Mouse (Mus musculus): Measurements from ENCODE around the gene Phc2. TPM values are rescaled to one million over a fixed set of nuclear protein-coding genes. Genes with fewer than 3 reads are reported as not detected.

Phc2 gene
- polyA plus RNA-seq, 1 experiment, result 18.9 TPM

DNA sequence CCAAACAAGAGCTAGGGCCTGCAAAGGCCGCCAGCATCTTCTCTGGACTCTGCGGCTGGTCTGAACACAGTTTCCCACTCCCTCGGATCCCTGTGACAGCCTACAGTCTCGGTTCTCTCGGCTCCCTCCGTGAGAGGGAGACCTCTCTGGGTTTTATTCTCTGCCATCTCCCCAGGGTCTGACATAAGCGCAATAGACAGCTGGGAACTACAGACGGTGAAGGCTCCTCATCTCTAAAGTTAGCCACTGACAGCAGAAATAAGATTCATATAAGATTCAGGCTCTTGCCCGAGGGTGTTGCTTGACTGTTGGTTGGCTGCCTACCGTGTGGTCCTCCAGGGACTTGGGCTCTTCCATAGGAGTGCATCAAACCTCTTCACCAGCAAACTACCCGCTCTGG, 123.1 kb downstream of the Phc2 start:
- H3K4me1 ChIP-seq (ENCODE audit: control insufficient read depth, insufficient read depth, insufficient read length, low read length), result no peaks in the 10 kb centered on the region
- H3K4me3 ChIP-seq (ENCODE audit: insufficient read depth, low read depth, low read length), result no peak overlapping the region
- H3K27ac ChIP-seq (replicated peaks; ENCODE audit: low read depth, low read length), result no peak overlapping the region

DNA sequence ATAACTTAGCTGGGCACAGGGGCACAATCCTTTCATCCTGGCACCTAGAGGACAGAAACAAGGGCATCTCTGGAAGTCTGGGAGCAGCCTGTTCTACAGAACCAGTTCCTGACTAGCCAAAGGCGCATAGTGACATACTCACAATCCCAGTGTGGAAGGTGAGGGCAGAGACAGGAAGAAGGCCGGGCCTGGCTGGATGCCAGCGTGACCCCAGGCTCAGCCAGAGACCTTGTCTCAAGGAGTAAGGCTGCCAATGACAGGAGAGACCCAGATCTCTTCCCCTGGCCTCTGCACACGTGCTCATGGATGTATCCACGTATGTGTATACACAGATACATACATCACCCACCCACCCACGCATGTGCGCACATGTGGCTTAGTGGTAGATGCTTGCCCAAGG, 127.5 kb downstream of the Phc2 start:
- Histone ChIP-seq H3K4me1 (ENCODE audit: control insufficient read depth, insufficient read depth, insufficient read length, low read length) (no peaks in the 10 kb centered on the region), H3K27ac (replicated peaks; ENCODE audit: low read depth, low read length) (no peak overlapping the region), H3K4me3 (ENCODE audit: insufficient read depth, low read depth, low read length) (no peak overlapping the region)

DNA sequence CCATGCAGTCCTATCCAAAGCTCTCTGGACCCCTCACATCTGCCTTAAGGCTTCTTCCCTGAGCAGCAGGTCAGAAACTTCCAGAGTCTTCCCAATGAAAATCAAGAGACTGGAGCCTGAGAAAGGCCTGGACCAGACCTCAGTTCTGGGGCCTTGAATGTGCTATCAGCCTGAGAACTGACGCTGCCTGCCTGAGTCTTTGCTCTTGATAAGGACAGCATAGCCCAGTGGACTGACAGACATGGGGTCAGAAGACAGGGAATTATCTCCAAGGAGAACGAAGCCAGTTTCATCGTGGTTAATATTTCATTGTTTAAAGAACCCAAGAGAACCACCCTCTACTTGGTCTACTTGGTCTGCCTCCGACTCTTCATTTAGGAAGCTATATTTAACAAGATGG, 128.1 kb downstream of the Phc2 start:
- Histone ChIP-seq H3K4me3 (ENCODE audit: insufficient read depth, low read depth, low read length) (no peak overlapping the region), H3K4me1 (ENCODE audit: control insufficient read depth, insufficient read depth, insufficient read length, low read length) (no peaks in the 10 kb centered on the region), H3K27ac (replicated peaks; ENCODE audit: low read depth, low read length) (no peak overlapping the region)

DNA sequence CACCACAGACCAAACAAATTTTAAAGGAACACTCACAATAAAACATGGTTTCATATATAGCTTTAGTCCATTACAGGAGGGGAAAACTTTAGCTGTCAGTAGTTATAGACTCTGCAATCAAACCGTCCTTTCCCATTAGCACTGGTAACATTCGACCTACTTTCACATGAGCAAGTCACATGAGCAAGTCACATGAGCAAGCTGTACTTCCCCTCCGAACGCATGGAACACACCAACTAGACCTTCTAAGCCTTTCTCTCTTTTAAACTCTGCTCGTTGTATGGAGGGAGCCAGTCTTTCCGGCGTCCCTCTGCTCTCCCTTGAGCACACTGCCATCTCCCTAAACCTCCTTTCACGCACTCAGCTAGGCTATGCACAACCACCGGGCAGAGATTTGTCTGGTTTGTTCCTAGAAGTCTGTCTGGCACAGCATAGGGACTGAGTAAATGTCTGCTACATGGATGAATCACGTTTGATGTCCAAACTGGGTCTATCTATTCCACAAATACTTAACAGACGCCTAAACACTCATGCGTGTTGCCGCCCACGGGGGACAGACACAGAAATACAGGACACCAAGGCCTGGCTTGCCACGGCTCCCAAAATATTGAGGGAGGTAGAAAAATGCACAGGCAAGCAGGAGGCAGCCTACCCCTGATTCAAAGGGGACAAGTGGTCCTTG, 130.6 kb downstream of the Phc2 start:
- no peak overlapping the region for H3K27ac ChIP-seq (replicated peaks; ENCODE audit: low read depth, low read length)
- H3K4me1 ChIP-seq (ENCODE audit: control insufficient read depth, insufficient read depth, insufficient read length, low read length), result no peaks in the 10 kb centered on the region
- H3K4me3 ChIP-seq (ENCODE audit: insufficient read depth, low read depth, low read length), result no peak overlapping the region

DNA sequence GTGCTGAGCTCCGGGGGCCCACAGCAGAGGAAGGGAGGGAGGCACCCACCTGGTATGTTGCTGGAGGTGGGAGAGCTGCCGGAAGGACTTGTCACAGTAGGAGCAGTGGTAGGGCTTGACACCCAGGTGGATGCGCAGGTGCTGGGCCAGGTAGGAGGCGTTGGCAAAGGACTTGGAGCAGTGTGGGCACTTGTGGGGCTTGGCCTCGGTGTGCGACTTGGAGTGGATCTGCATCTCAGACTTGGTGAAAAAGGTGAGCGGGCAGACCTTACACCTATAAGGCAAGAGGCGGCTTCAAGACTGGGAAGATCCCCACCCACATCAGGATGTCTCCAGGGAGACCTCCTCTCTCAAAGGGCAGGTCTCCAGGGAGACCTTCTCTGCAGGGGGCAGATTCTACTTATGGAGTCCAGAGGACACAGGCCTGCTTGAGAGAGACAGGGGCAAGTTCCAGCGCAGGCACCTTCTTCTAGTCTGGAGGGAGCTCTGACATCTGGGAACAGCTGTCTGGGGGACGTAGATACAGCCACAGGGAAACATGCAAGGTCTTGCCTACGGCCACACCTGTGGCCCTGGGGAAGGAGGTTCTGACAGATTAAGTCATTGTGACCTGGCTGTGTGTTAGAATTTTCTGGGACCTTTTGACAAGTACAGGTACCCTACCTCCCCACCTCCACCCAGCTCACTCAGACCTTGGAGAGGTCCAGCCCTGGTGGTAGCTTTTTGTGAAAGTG, 131.6 kb downstream of the Phc2 start:
- H3K4me1 ChIP-seq (ENCODE audit: control insufficient read depth, insufficient read depth, insufficient read length, low read length), result no peaks in the 10 kb centered on the region
- no peak overlapping the region for H3K4me3 ChIP-seq (ENCODE audit: insufficient read depth, low read depth, low read length)
- no peak overlapping the region for H3K27ac ChIP-seq (replicated peaks; ENCODE audit: low read depth, low read length)

DNA sequence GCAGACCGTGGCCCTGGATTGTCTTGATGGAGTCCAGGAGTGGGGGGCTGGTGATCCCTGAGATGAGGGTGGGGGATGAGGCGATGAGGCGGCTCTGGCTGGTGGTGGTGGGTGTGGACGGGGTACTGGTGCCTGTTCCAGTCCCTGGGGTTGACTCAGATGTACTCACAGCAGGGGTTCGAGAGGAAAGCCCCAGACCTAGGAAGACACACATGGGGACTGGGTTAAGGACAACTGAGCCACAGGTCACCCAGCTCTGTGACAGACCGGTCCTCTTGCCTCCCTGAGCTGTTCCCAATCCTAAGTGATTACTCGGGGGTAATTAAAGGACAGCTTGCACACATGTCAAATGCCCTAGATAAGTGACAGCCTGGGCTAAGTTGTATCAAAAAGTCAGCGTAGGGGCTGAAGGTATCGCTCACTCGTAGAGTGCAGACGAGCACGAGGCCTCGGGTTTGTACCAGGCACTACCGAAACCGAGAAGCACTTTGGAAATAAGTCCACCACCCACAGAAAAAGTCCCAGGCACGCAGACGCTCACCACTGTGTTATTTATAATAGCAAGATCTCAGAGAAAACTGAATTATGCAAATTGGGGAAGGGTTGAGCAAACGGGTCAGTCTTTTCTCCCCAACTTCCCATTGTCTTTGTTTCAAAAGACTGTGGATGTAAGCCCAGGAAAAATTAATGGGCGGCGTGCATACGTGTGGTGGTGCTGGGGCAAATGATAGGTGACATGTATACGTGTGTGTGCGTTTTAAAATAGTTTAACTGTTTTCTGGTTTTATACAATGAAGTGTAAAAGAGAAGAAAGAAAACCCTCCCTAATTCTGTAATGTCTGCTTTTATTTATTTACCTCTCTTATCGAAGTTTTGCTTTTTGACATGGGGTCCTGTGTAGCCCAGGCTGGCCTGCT, 132.8 kb downstream of the Phc2 start:
- H3K27ac ChIP-seq (replicated peaks; ENCODE audit: low read depth, low read length), result no peak overlapping the region
- no peaks in the 10 kb centered on the region for H3K4me1 ChIP-seq (ENCODE audit: control insufficient read depth, insufficient read depth, insufficient read length, low read length)
- H3K4me3 ChIP-seq (ENCODE audit: insufficient read depth, low read depth, low read length), result no peak overlapping the region

DNA sequence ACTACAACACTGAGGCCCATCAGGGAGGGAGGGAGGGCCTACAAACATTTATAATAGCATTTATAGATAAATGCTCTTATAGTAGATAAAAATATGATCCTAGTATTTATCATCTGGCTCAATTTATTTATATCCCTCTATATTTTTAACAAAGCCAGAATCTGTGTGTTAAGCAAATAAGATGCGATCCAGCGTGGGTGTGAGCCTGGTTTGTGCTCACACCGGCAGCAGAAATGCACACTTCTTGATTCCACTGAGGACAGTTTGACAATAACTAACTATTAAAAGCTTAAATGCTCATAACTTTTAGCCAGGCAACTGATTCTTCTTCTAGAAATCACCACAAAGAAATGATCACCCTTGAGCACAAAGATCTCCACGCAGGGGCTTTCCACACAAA, 133.6 kb downstream of the Phc2 start:
- Histone ChIP-seq H3K4me1 (ENCODE audit: control insufficient read depth, insufficient read depth, insufficient read length, low read length) (no peaks in the 10 kb centered on the region), H3K4me3 (ENCODE audit: insufficient read depth, low read depth, low read length) (no peak overlapping the region), H3K27ac (replicated peaks; ENCODE audit: low read depth, low read length) (no peak overlapping the region)

DNA sequence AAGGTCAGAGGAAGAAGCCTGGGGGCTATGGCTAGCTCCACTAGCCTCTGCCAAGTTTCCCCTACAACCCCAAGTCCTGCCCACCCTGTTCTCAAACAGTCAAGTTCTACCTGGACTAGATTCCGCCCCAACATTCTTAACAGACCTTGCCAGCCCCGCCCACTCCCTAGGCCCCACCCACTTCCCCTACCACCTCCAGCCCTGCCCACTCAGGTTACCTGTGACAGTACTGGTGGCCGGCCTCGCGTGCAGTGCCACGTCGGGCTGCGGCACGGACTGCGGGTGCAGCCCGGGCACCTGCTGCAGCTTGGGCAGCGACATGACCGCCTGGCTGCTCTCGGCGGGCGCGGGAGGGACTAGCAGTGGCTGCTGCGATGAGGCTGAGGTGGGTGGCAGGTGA, 135.1 kb downstream of the Phc2 start:
- Histone ChIP-seq H3K4me3 (ENCODE audit: insufficient read depth, low read depth, low read length) (no peak overlapping the region), H3K27ac (replicated peaks; ENCODE audit: low read depth, low read length) (no peak overlapping the region), H3K4me1 (ENCODE audit: control insufficient read depth, insufficient read depth, insufficient read length, low read length) (no peaks in the 10 kb centered on the region)

DNA sequence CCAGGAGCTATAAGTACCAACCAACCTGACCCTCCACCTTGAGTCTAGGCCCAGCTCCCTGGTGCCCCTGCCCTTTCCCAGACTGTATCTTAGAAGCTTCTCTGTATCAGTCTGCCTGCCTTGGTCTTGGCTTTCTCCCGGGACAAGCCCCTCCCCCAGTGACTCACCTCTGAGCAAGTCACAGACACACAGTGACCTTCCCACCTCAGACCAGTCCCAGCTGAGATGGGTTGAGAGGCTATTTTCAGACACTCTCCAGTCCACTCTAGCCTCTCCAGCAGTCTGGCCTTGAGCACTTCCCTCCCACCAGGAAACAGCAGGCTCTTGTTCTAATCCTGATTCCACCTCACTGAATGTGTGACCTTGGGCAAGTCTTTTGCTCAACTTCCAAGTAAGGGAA, 139.2 kb downstream of the Phc2 start:
- H3K27ac ChIP-seq (replicated peaks; ENCODE audit: low read depth, low read length), result no peak overlapping the region
- no peak overlapping the region for H3K4me3 ChIP-seq (ENCODE audit: insufficient read depth, low read depth, low read length)
- H3K4me1 ChIP-seq (ENCODE audit: control insufficient read depth, insufficient read depth, insufficient read length, low read length), result no peaks in the 10 kb centered on the region

DNA sequence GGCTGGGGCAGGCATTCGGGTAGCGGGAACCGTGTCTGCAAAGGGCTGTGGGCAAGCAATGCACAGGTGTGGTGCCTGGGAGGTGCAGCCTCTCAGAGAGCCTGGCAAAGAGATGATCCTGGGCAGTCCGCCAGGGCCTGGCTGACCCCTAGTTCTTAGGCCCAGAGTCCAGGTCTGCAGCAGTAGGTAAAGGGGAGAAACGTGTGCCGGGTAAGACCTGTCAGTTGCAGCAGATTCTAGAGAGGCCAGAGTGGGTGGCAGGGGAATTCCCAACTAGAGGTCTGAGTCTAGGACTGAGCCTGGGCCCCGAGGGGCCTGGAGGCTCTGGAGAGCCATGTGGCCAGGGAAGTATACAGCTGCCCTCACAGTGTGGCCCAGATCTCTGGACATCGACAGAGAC, 139.7 kb downstream of the Phc2 start:
- Histone ChIP-seq H3K4me3 (ENCODE audit: insufficient read depth, low read depth, low read length) (no peak overlapping the region), H3K27ac (replicated peaks; ENCODE audit: low read depth, low read length) (no peak overlapping the region), H3K4me1 (ENCODE audit: control insufficient read depth, insufficient read depth, insufficient read length, low read length) (no peaks in the 10 kb centered on the region)

DNA sequence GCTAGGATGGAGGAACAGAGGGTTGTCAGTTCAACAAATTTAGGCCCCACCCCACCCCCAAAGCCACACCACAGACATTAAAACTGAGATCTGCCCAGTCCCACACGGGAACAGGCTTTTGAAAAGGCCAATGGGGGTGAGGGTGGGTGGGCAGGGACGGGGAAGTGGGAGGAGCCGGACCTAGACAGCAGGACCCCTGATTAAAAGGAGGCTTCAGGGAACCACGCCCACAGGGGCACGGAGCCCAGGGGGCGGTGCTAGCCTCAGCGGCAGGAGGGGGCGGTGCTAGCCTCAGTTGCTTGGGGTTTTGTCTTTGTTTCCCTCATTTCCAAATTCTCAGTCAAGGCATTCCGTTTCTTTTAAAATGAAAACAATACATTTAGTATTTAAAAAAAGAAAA, 141.1 kb downstream of the Phc2 start:
- Histone ChIP-seq H3K4me1 (ENCODE audit: control insufficient read depth, insufficient read depth, insufficient read length, low read length) (no peaks in the 10 kb centered on the region), H3K27ac (replicated peaks; ENCODE audit: low read depth, low read length) (no peak overlapping the region)

DNA sequence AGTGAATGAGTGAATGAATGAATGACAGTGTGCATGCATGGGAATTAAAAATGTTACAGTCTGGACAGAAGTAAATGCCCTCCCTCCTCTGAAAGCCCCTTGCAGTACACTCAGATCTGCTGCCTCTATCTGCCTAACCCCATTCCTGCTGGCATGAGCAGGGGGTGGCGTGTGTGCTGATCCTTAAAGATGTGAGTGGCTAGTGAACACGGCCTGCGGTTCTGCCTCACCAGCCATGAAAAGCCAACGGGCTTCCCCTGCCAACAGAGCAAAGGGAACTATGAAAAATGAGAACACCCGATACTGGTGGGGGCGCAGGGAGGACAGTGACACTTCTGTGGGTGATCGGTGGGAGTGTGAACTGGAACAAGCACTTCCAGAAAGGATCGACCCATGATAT, 142.3 kb downstream of the Phc2 start:
- Histone ChIP-seq H3K27ac (replicated peaks; ENCODE audit: low read depth, low read length) (no peak overlapping the region), H3K4me1 (ENCODE audit: control insufficient read depth, insufficient read depth, insufficient read length, low read length) (no peaks in the 10 kb centered on the region), H3K4me3 (ENCODE audit: insufficient read depth, low read depth, low read length) (no peak overlapping the region)

More for the DNA sequence above, 141.1 kb downstream of the Phc2 start:
- H3K4me3 ChIP-seq (ENCODE audit: insufficient read depth, low read depth, low read length), result no peak overlapping the region

DNA sequence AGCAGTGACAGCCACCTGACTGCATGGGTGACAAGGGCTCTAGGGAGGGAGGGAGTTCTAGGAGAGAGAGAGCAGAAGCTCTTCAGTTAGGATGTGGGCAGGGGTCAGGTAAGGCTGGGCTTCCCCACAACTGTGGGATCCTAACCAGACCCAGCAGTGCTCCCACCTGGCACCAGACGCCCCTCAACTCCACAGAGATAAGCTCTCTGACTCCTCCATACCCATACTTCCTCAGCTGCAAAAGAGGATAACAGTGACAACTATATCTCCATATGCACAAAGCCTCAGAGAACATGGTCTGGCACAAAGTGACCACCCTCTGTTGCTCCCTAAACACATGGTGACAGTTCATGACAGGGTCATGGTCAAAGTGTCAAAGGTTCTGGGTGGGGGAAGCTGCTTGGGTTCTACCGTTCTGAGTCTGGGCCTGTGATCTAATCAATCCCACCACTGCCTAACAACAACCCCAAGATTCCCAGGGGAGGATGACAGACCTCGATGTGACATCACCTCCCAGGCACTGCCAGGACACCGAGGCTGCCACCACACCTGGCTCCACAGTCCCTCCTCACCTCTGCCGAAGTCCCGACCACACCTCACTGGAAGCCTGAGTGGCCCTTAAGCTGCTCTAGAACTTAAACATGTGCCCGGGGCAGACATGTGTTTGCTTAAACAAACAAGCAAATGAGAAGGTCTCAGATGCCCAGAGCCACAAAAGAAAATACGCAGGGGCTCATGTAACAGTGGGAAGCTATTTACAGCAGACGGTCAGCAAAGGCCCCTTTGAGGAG, 147.4 kb downstream of the Phc2 start:
- H3K27ac ChIP-seq (replicated peaks; ENCODE audit: low read depth, low read length), result no peak overlapping the region
- peaks cover 10% of the 10 kb centered on the region for H3K4me1 ChIP-seq (ENCODE audit: control insufficient read depth, insufficient read depth, insufficient read length, low read length)

More for the DNA sequence above, 147.4 kb downstream of the Phc2 start:
- no peak overlapping the region for H3K4me3 ChIP-seq (ENCODE audit: insufficient read depth, low read depth, low read length)

Data from brown adipose tissue, adult 24 weeks (tissue).